Mouse (Mus musculus) forebrain, embryonic 15.5 days (tissue): ENCODE measurements around the gene Shroom2. TPM values are rescaled to one million over a fixed set of nuclear protein-coding genes. Genes with fewer than 3 reads are reported as not detected.
"Not testable (repeated sequence)": the region's sequence is repeated elsewhere in the genome, so short reads cannot be mapped to it uniquely, and the experiment has no call there.

ENCODE experiments used
- ATAC-seq: fragments of 200-750 bp; cut with Nextera tagmentation; replicated peaks from 2 replicates; pipeline ENCODE4 v1.8.0; 2017; ENCODE audit warnings: mild to moderate bottlenecking, moderate TSS enrichment, moderate library complexity
- H3K27ac ChIP-seq: fragments of 300-500 bp; sonication (generic); replicated peaks from 2 replicates; pipeline ENCODE4 v1.5.1; 2015; ENCODE audit warnings: mild to moderate bottlenecking, inconsistent platforms
- H3K27me3 ChIP-seq: fragments of 300-500 bp; sonication (generic); 2 replicates; pipeline ENCODE4 v1.6.1; 2015; ENCODE audit warnings: inconsistent platforms
- H3K36me3 ChIP-seq: fragments of 300-500 bp; sonication (generic); 2 replicates; pipeline ENCODE4 v1.6.1; 2015; ENCODE audit warnings: mild to moderate bottlenecking, inconsistent platforms
- H3K4me1 ChIP-seq: fragments of 300-500 bp; sonication (generic); 2 replicates; pipeline ENCODE4 v1.6.1; 2015; ENCODE audit warnings: inconsistent platforms
- H3K4me2 ChIP-seq: fragments of 300-500 bp; sonication (generic); replicated peaks from 2 replicates; pipeline ENCODE4 v1.6.1; 2015; ENCODE audit warnings: mild to moderate bottlenecking, inconsistent platforms
- H3K4me3 ChIP-seq: fragments of 300-500 bp; sonication (generic); 2 replicates; pipeline ENCODE4 v1.5.1; 2015; ENCODE audit warnings: mild to moderate bottlenecking, inconsistent platforms
- H3K9ac ChIP-seq: fragments of 300-500 bp; sonication (generic); replicated peaks from 2 replicates; pipeline ENCODE4 v1.6.1; 2015; ENCODE audit warnings: mild to moderate bottlenecking, inconsistent platforms
- H3K9me3 ChIP-seq: fragments of 300-500 bp; sonication (generic); 2 replicates; pipeline ENCODE4 v1.6.1; 2016; ENCODE audit warnings: inconsistent platforms
- WGBS: fragments of 180-500 bp; shearing (Covaris S2); methylation state at CpG from one replicate; pipeline ENCODE4 v1.1.7; 2015; ENCODE audit warnings: mixed read lengths; 5-methylcytosine and 5-hydroxymethylcytosine counted together
- polyA plus RNA-seq: library from polyadenylated mRNA; unstranded; fragments of >200 nt; fragmentation: Nextera tagmentation; extraction: Ambion mirVana; gene quantifications from 2 replicates; pipeline ENCODE4 v1.2.1, GENCODE M21; 2015

The Shroom2 gene
- polyA plus RNA-seq, 1 experiment from 2014 or later = 41.7 TPM

- WGBS = 89% methylated on average over 1 of the region's 1 CpGs
- H3K27me3 ChIP-seq = no peaks in the 10 kb centered on the region
- H3K9me3 ChIP-seq = no peaks in the 10 kb centered on the region
- H3K4me3 ChIP-seq = no peak overlapping the region
- H3K4me2 ChIP-seq = no peak overlapping the region
- no peak overlapping the region for H3K27ac ChIP-seq
- no peaks in the 10 kb centered on the region for H3K4me1 ChIP-seq
- no peak for ATAC-seq
- H3K9ac ChIP-seq = no peak overlapping the region
- no peaks in the 10 kb centered on the region for H3K36me3 ChIP-seq
Observed at GRCm38 (mm10) chrX:152755819-152756218, 13.4 kb downstream of the Shroom2 start.

DNA sequence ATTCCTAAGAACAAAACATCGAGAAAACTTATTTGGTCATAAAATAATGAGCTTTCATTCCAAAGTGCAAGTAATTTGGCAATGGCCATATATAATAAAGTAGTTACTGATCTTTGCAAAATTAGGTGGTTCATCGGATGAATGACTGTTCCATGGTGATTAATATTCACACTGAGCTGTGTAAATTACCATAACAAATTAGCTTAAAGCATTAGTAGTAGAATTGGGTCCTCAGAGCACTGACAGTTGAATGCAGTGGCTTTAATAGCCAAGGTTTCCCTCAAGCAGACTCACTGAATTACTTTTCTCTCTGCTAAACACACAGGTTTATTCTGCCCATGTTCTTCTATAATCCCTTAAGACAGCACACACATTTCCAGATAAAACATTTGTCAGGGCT lies 23.3 kb downstream of the Shroom2 start:
- no peak for ATAC-seq

DNA sequence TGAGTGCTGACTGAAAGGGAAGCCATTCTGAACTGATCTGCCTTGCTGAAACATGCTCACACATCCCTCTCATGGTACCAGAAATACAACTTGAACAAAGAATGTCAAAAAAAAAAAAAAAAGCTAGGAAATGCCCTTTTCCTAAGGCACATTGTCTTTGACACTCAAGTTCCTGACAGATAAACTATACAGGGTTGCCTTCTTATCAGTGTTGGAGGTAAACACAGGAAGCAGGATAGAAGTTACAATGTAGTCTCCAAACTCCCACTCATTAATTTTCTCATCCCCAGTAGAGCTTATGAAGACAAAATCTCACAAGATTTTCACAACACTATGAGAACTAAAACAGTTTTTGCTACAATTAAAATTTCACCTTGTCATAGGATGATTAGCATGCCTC lies 25.6 kb downstream of the Shroom2 start:
- H3K27me3 ChIP-seq = no peaks in the 10 kb centered on the region
- no peaks in the 10 kb centered on the region for H3K4me1 ChIP-seq
- no peak overlapping the region for H3K4me3 ChIP-seq
- no peak for ATAC-seq
- H3K9me3 ChIP-seq = no peaks in the 10 kb centered on the region
- H3K27ac ChIP-seq = no peak overlapping the region
- no peaks in the 10 kb centered on the region for H3K36me3 ChIP-seq
- no peak overlapping the region for H3K4me2 ChIP-seq
- no peak overlapping the region for H3K9ac ChIP-seq

More for the DNA sequence above, 23.3 kb downstream of the Shroom2 start:
- 39% methylated on average over 2 of the region's 2 CpGs for WGBS
- no peak overlapping the region for H3K4me2 ChIP-seq
- no peaks in the 10 kb centered on the region for H3K27me3 ChIP-seq
- H3K4me3 ChIP-seq = no peak overlapping the region
- H3K27ac ChIP-seq = no peak overlapping the region
- H3K9me3 ChIP-seq = no peaks in the 10 kb centered on the region
- H3K36me3 ChIP-seq = no peaks in the 10 kb centered on the region
- no peak overlapping the region for H3K9ac ChIP-seq
- no peaks in the 10 kb centered on the region for H3K4me1 ChIP-seq

DNA sequence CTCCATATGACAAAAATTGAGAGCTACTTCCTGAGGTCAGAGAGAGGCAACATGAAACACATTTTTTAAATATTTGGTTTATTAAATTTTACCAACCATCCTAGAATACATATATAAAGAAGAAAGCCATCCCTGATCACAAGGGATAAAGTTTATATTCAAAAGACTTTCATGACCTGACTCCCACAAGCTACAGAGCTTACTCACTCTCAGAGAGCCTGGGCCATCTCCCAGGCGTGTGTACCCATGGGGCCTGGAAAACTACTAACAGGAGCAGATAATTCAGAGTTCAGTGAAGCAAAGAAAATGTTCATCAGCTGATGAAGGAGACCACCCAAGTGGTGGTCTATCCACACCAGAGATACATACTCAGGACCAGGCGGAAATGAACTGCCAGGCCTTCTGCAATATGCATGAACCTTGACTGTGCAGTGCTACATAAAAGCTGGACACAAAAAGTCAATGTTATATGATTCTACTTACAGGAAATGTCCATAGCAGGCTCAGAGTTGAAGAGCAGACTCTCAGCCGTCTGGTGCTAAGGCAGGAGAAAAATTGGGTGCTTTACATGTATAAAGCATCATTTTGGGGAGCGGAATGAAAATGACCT lies 30.4 kb downstream of the Shroom2 start:
- H3K9ac ChIP-seq = no peak overlapping the region
- no peak overlapping the region for H3K27ac ChIP-seq
- 65% methylated on average over 4 of the region's 4 CpGs for WGBS
- H3K27me3 ChIP-seq = no peaks in the 10 kb centered on the region
- no peak overlapping the region for H3K4me2 ChIP-seq
- no peaks in the 10 kb centered on the region for H3K9me3 ChIP-seq
- no peaks in the 10 kb centered on the region for H3K4me1 ChIP-seq
- ATAC-seq = no peak
- no peak overlapping the region for H3K4me3 ChIP-seq
- H3K36me3 ChIP-seq = no peaks in the 10 kb centered on the region

DNA sequence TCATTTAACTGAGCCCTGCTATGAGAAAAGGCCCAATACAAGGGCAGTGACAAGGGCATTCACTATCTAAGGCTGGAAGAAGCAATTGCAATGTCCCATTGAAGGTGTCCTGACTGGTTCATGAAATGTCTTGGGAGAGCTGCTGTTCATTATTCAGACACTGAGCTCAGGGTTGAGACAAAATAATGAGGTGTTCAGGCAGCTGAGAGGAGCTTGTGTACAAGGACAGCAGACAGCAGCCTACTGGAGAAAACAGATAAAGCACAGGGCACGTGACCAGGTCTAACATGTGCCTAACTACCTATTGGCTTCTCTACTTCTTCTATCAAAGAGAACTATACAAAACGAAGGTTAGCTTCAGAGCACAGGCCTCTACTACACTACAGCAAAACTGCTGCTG lies 31.1 kb downstream of the Shroom2 start:
- H3K4me1 ChIP-seq = no peaks in the 10 kb centered on the region
- no peak overlapping the region for H3K4me3 ChIP-seq
- 57% methylated on average over 2 of the region's 2 CpGs for WGBS
- no peaks in the 10 kb centered on the region for H3K9me3 ChIP-seq
- H3K9ac ChIP-seq = no peak overlapping the region
- no peak overlapping the region for H3K27ac ChIP-seq
- no peaks in the 10 kb centered on the region for H3K36me3 ChIP-seq
- no peaks in the 10 kb centered on the region for H3K27me3 ChIP-seq
- no peak overlapping the region for H3K4me2 ChIP-seq
- ATAC-seq = no peak

GRCm38 (mm10) chrX:152735283-152735682 lies 34.0 kb downstream of the Shroom2 start:
- no peaks in the 10 kb centered on the region for H3K4me1 ChIP-seq
- no peaks in the 10 kb centered on the region for H3K36me3 ChIP-seq
- H3K4me3 ChIP-seq = no peak overlapping the region
- H3K9ac ChIP-seq = no peak overlapping the region
- no peaks in the 10 kb centered on the region for H3K27me3 ChIP-seq
- H3K4me2 ChIP-seq = no peak overlapping the region
- H3K9me3 ChIP-seq = no peaks in the 10 kb centered on the region
- no peak for ATAC-seq
- no peak overlapping the region for H3K27ac ChIP-seq

DNA sequence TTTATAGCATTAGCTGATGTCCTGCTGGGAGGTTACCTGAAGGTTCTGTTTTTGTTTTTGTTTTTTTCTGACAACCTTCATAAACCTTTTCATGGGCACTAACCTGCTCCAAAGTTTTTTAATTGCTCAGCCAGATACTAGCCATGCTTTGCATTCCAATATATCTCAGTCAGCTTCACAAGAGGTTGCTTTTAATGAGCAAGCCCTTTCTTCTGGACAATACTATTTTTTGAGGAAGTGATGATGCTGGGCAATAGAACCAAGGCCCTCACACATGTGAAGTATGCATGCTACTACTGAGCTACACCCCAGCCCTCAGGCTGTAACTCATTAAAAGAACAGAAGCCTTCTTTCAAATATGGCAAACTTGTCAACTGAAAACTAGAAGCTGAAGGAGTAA lies 52.6 kb downstream of the Shroom2 start:
- H3K4me2 ChIP-seq = no peak overlapping the region
- no peaks in the 10 kb centered on the region for H3K27me3 ChIP-seq
- no peak overlapping the region for H3K9ac ChIP-seq
- no peaks in the 10 kb centered on the region for H3K9me3 ChIP-seq
- no peaks in the 10 kb centered on the region for H3K4me1 ChIP-seq
- H3K36me3 ChIP-seq = no peaks in the 10 kb centered on the region
- no peak overlapping the region for H3K27ac ChIP-seq
- H3K4me3 ChIP-seq = no peak overlapping the region
- no peak for ATAC-seq

DNA sequence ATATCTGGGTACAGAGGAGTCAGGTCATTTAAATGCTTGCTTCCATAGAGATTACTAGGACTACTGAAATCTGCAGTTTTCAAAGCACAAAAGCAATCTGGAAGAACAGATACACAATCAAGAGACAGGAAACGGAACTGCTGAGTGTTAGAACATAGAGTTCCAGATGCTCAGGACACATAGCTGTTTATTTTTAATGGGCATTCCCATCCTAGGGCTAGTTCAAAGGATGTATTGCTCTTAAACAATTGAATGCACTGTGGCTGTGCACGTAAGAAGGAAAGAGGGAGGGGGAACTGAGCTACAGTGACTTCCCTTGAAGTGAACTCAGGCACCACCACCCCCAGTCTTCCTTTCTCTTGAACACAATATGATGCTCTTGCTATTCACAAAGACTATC lies 58.5 kb downstream of the Shroom2 start:
- not testable (repeated sequence) for ATAC-seq, H3K27ac ChIP-seq, H3K4me2 ChIP-seq, H3K4me1 ChIP-seq, H3K9me3 ChIP-seq, H3K4me3 ChIP-seq, H3K36me3 ChIP-seq, H3K27me3 ChIP-seq, H3K9ac ChIP-seq
- WGBS = 65% methylated on average over 2 of the region's 2 CpGs

- Histone ChIP-seq H3K36me3 (no peaks in the 10 kb centered on the region), H3K9ac (no peak overlapping the region), H3K4me1 (no peaks in the 10 kb centered on the region), H3K27ac (no peak overlapping the region), H3K4me3 (no peak overlapping the region), H3K9me3 (no peaks in the 10 kb centered on the region), H3K4me2 (no peak overlapping the region), H3K27me3 (no peaks in the 10 kb centered on the region)
- no peak for ATAC-seq
- 66% methylated on average over 4 of the region's 4 CpGs for WGBS
Observed at GRCm38 (mm10) chrX:152708359-152708758, 60.9 kb downstream of the Shroom2 start.

- Histone ChIP-seq H3K27ac (no peak overlapping the region), H3K4me1 (no peaks in the 10 kb centered on the region), H3K9ac (no peak overlapping the region), H3K9me3 (no peaks in the 10 kb centered on the region), H3K36me3 (no peaks in the 10 kb centered on the region), H3K4me2 (no peak overlapping the region), H3K4me3 (no peak overlapping the region), H3K27me3 (no peaks in the 10 kb centered on the region)
- no peak; the same call in 1 of the 2 replicates for ATAC-seq
- WGBS = 16% methylated on average over 3 of the region's 3 CpGs
Observed at GRCm38 (mm10) chrX:152705397-152705796, 63.9 kb downstream of the Shroom2 start.

DNA sequence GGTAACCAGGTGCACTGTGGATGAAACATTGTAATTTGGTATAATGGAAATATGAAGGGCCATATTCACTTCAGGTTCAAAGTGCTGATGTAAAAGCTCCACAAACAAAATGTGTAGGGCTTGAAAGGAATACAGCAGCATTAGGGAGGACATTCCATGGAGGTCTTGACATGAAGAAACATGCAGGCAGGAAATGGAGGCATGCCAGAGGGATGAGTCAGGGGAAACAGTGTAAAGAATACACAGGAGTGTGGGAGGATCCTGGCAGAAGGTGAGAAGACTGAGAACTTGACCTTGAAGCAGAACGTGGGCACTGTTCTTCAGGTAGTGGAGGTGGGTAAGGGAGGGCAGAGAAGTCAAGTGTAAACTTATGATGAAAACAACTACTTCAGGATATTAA lies 65.6 kb downstream of the Shroom2 start:
- no peaks in the 10 kb centered on the region for H3K9me3 ChIP-seq
- H3K9ac ChIP-seq = no peak overlapping the region
- no peak overlapping the region for H3K27ac ChIP-seq
- no peak overlapping the region for H3K4me3 ChIP-seq
- no peaks in the 10 kb centered on the region for H3K27me3 ChIP-seq
- ATAC-seq = no peak
- WGBS = 77% methylated on average over 1 of the region's 1 CpGs
- H3K4me1 ChIP-seq = no peaks in the 10 kb centered on the region
- H3K4me2 ChIP-seq = no peak overlapping the region
- H3K36me3 ChIP-seq = no peaks in the 10 kb centered on the region

DNA sequence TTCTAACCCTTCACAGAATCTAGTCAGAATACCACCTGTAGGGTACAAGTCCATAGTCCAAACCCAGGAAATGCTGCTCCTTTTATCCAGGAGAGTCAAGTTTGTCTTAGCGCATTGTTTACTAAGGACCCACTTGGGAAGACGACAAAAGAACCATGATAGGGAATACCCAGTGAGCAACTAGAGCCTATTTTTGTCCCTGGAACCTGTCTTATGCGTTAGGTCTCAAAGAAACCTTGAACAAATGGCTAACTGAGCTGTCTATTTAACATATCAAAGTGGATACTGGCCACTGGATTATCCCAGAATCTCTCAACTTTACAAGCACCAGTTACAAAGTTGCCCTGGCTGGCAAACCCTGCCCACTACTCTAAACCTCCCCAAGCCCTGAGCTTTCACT lies 67.6 kb downstream of the Shroom2 start:
- Histone ChIP-seq H3K36me3 (no peaks in the 10 kb centered on the region), H3K27me3 (no peaks in the 10 kb centered on the region), H3K4me2 (no peak overlapping the region), H3K27ac (no peak overlapping the region), H3K9ac (no peak overlapping the region), H3K9me3 (no peaks in the 10 kb centered on the region), H3K4me1 (no peaks in the 10 kb centered on the region), H3K4me3 (no peak overlapping the region)
- ATAC-seq = no peak
- WGBS = 61% methylated on average over 3 of the region's 3 CpGs

DNA sequence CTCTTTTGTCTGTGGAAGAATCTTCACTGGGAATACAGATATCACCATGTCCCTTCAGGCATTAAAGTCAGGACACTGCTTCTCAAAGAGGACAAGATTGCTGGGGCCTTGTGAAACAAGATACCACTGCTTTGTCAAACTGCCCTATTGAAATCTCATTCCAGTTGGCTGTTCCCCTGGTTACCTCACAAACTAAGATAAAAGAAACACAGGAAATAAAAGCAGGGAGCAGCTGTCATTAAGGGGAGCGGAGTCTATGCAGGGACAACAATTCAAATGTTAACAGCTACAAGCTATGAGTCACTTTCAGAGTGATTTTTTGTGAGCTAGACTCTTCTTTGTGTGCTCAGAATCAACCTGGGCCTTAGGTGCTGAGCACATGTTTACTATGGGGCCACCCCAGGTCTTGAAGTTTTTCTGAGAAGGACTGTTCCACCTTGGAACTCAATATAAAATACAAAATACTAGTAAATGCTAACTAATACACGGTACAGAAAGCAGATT lies 78.4 kb downstream of the Shroom2 start:
- H3K4me1 ChIP-seq = no peaks in the 10 kb centered on the region

More for the DNA sequence above, 78.4 kb downstream of the Shroom2 start:
- Histone ChIP-seq H3K4me2 (no peak overlapping the region), H3K36me3 (no peaks in the 10 kb centered on the region), H3K9me3 (no peaks in the 10 kb centered on the region), H3K27ac (no peak overlapping the region), H3K4me3 (no peak overlapping the region), H3K27me3 (no peaks in the 10 kb centered on the region), H3K9ac (no peak overlapping the region)
- no peak for ATAC-seq
- WGBS = 33% methylated on average over 2 of the region's 2 CpGs
